Mouse (Mus musculus) Muller cell, postnatal 12 days (primary cell): Measurements from ENCODE around the gene Nlgn2.

ENCODE experiments used
- DNase-seq: peaks from one replicate; pipeline ENCODE4 v3.0.0-alpha.2; 2015; ENCODE audit errors: inconsistent ontology term

The Nlgn2 gene

GRCm38 (mm10) chr11:69828832-69829231, 8.8 kb downstream of the Nlgn2 start:
- DNase-seq: no peak

DNA sequence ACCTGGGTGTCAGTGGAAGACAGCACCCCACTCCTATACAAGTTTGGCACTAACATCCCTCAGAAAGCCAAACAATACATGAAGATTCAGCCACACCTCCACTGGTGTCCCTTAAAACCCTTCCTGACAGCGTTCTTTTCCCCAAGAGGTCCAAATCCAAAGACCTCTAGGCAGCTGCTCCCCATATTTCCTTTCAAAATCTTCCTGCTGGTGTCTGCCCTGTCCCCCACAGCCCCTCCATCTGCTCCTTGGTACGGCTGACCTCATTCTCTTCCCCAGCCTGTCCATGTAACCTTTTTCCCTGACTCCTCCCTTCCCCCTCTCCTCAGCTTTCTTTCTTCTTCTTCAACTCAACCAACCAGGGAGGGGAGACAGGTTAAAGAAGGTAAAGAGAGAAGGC, 14.1 kb downstream of the Nlgn2 start:
- DNase-seq: no peak

DNA sequence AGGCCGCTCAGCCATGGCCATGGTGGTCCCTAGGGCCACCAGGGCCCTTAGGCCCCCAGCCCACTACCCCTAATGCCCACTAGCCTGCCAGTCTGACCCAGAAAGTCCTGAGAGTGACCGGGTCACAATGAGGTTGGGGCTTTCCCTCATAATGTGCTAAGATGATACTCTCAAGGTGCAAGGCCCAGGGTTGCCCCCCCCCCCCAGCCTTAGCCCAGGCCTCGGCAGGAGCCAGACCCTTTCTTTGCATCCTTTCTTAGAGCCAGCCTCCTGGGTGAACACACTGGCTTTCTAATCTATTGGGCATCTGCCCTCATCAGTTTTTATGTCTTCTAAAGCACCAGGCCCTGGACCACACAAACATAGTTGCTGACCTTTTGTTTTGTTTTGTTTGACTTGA, 15.5 kb downstream of the Nlgn2 start, which contains the start of gene Spem1:
TSS of gene Spem1 (minus strand) at position 101 of the 400 bp plus-strand sequence.
- DNase-seq: no peak

GRCm38 (mm10) chr11:69818871-69819270, 18.7 kb downstream of the Nlgn2 start:
- no peak for DNase-seq

DNA sequence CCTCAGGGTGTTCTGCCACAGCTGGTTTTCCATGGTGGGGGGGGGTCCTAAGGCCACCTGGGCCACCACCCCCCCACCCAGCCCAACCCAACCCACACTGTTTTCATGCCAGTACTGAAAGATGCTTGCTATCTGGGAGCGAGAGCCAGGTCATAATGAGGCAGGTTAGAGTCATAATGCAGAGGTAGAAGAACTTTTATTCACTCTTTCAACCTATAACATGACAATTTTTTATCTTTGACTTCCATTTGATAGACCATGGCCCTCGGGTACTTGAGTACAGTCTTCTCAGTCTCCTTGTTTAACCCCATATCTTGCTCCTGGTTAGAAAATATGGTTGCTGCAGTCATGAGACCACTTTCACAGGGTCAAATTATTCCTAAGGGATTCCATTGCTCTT, 19.2 kb downstream of the Nlgn2 start, which contains the start of gene Spem2:
TSS of gene Spem2 (minus strand) at position 101 of the 400 bp plus-strand sequence.
- no peak for DNase-seq

DNA sequence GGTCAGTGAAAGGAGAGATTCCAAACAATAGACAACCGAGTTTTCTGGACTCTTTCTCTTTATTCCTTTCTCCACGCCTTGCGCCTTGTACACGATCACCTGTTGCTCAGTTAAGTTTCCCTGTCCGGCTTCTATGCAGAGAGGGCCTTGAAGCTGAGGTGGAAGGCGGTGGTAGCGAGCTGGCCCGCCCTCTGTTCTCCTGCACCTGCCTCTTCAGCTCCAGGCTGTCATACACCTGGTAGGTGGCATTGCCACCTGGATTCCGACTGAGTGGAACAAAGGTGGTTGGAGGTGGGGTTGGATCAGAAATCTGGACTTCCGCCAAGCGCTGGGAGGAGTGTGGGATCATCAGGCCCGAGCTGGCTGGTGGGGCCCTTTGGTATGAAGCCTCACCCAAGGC, 21.1 kb downstream of the Nlgn2 start:
- DNase-seq: no peak

DNA sequence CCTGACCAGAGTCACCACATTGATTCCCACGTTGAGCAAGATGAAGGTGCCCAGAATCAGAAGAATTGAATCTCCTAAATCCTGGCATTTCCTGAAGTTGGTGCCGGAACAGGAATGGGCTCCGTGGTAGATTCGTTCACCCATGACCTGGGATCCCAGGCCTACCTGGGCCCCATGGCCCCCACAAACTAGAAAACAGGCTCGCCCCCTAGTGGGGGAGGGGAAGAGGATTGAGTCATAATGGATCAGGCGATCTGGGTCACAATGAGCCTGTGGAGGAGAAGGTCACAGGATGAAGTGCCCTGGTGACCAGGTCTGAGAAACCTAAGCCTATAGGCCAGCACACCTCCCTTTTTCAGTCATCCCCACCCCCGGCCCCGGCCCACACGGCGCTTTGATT, 22.4 kb downstream of the Nlgn2 start, which contains the start of gene Gm39566:
TSS of gene Gm39566 (minus strand) at position 144 of the 400 bp plus-strand sequence.
- DNase-seq: no peak

DNA sequence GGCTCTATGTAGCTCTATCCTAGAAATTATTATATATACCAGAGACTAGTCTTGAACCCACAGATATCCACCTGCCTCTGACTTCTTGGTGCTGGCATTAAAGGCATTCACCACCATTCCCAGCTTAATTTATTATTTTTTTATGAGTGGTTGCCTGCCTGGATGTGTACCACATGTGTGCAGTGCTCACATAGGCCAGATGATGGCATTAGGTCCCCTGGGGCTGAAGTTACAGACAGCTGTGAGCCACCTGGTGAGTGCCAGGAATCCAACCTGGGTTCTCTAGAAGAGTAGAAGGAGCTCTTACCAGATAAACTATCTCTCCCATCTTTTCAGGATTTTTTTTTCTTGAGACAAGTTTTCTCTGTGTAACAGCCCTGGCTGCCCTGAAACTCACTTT, 27.3 kb downstream of the Nlgn2 start:
- DNase-seq: no peak

DNA sequence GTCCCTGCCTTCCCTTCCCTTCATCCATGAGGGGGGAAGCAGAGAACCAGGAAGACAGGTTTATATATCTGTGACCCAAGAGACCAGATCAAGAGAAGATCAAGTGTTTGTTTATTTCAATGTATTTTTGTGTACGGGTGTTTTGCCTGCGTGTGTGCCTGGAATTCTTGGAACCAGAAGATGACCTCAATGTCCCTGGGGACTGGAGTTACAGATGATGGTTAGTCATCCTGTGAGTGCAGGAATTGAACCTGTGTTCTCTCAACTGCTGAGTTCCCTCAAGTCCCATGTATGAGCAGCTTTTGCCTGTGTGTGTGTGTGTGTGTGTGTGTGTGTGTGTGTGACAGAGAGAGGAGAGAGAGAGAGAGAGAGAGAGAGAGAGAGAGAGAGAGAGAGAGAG, 29.9 kb downstream of the Nlgn2 start:
- no peak for DNase-seq

DNA sequence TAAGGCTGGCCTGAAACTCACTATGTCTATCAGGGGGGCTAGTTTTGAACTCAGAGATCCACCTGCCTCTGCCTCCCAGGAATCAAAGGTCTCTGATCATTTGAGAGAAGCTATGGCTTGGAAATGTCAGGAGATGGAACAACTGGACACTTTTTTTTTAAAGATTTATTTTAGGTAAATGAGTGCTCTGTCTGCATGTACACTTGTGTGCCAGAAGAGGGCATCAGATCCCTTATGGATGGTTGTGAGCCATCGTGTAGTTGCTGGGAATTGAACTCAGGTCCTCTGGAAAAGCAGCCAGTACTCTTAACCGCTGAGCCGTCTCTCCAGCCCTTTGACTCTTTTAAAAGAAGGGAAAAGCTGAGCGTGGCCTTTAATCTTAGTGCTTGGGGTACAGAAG, 31.2 kb downstream of the Nlgn2 start:
- no peak for DNase-seq

DNA sequence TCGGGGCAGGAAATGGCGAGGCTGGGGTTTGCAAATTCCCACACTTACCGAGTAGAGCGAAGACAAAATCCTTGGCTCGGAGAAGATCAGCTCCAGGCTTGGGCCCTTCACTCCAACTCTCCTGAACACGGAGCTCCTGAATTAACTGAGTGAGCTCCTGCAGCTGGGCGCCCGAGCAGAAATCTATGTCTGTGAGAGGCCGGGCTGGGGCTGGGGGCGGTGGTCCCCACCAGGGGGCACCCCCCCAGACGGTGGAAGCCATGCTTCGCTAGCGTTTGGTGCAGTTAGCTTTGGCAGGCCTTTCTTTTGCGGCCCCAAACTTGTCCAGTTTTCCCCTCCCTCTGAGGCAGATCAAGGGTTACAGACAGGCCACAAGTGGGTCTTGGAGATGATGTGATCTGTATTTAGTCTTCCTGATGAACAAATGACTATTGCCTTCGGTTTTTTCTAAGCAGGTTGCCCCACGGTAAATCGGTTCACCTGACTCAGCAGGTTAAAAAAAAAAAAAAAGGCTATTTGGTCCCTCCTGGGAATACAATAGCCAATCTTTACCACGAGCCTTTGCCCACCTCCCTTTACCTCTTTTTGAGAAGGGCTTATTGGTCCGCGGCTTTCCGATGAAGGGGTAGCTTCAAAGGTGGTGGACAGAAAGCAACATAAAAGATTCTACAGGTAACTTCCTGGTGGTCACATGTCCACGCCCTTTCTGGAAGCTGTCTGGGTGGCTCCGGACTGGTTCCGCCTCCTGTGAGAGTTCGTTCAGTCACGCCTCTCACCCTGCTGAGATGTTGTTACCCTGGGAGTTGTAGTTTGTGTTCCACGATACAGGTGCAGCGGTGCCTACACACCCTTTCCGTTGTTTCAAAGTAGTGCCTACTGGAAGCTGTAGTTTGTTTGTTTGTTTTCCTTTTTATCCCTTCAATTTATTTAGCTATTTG, 32.3 kb downstream of the Nlgn2 start, which contains the start of gene Tmem102:
TSS of gene Tmem102 (minus strand) at position 653 of the 938 bp plus-strand sequence.
- DNase-seq: no peak

GRCm38 (mm10) chr11:69804652-69804940, 33.0 kb downstream of the Nlgn2 start:
- DNase-seq: no peak

DNA sequence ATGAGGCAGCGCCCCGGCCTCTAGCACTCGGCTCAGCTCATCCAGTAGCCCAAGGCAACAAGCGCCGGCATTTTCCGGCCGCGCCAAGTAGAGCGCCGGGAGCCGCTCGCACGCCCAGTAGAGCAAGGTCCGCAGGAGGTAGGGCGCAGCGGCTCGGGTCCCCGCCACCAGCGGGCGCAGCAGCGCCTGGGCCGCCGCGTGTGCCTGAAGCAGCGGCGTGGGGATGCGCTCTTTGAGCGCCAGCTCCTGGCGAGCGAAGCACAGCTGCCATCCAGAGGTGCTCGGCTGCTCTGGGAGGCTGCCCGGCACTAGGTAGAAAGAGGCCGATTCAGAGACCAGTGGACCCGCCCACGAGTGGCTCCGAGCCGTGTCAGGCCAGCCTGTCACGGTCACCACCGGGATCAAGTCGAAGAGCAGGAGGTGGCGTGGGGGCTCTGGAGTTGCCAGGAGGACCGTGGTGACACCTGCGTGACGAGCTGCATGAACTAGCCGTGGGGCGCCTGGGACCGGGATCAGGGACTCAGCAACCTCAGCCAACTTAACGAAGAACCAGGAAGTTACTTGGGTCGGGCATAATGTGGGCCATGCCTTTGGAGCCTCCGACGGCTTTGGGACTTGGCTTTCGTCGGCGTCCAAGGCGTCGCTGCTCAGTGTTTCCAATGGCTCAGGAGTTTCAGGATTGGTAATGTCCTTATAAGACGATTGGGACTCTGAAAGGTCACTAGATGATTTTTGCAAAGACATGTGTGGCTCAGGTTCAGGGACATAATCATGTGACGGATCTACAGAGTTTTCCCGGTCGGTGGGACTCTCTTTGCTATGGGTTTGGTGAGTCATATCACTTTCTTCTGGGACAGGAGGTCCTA, 33.6 kb downstream of the Nlgn2 start:
- peak; percentile 78 for DNase-seq

GRCm38 (mm10) chr11:69803328-69803727, 34.3 kb downstream of the Nlgn2 start:
- DNase-seq: peak; percentile 38

GRCm38 (mm10) chr11:69802648-69803105, 34.9 kb downstream of the Nlgn2 start:
- DNase-seq: peak; percentile 93

- no peak for DNase-seq
Measured at GRCm38 (mm10) chr11:69801379-69801977, 36.1 kb downstream of the Nlgn2 start, which contains the start of gene Fgf11. TSS of gene Fgf11 (minus strand) at chr11:69801857.

DNA sequence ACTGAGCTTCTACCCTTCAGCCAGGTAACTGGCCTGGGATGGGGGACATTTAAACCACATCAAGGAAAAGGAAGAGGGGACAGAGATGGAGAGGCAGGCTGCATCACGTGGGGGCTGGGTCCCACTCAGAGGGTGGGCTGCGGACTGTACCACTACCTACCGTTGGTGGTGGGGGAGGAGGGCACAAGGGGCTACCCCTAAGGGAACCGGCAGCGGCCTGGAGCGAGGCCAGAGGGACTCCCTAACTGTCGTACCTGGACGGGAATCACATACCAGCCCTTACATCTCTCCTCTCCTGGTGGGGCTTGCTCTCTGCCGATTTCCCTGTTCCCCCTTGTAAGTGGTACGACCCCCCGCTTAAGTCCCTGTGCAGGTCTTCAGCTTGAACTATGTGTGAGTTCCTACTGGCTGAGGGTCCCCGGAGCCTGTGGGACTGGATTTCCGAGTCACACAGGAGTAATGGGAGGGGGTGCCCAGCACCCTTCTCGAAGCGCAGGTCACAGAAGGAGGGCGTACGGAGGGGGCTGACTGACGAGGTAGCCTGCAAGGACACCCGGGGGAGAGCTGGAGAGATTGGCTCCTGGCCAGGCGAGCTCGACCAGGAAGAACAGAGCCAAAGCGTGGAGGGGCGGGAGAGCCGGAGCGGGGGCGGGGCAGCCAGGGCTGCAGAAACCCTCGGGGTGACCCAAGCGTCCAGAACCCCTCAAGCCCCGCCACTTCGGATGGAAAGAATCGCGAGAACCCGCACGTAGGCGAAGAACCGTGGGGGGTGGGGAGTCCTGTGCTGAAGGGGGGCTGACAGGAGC, 37.0 kb downstream of the Nlgn2 start:
- DNase-seq: peak; percentile 49

- peak; percentile 32 for DNase-seq
Measured at GRCm38 (mm10) chr11:69800138-69800391, 37.5 kb downstream of the Nlgn2 start.

GRCm38 (mm10) chr11:69799394-69800137, 38.0 kb downstream of the Nlgn2 start:
- DNase-seq: no peak

DNA sequence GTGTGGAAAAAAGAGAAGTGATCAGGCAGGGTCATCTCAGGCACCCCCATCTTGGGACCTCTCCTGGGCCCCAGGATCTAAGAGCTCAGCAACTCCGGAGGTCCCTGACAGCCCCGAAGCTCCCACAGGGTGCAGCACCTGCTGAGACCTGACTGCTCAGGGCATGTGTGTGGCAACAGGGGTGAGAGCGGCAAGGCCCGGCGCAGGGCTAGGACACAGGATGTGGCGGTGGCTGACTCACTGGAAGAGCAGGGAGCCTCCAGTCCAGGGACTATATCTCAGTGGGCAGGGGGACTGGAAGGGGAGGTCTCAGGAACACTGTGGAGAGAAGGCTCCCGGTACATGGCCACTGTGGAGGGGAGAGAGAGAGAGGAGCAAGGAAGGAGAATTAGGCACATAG, 39.7 kb downstream of the Nlgn2 start:
- DNase-seq: no peak
